Mouse (Mus musculus) small intestine, adult 2 months (tissue): ENCODE data around the gene Cped1.

Source experiments
- CTCF ChIP-seq: fragments of 200-500 bp; IDR thresholded peaks from 2 replicates; pipeline ENCODE4 v1.5.1; 2012; ENCODE audit warnings: low read depth, mild to moderate bottlenecking, control low read depth, inconsistent platforms, low read length, moderate library complexity, mixed read lengths; ENCODE audit not compliant: insufficient replicate concordance, insufficient read length; ENCODE audit errors: extremely low read depth
- POLR2A ChIP-seq: fragments of 200-500 bp; IDR thresholded peaks from 2 replicates; pipeline ENCODE4 v1.6.1; 2012; ENCODE audit warnings: low read depth, mild to moderate bottlenecking, control low read depth, inconsistent platforms, low read length, moderate library complexity

DNA sequence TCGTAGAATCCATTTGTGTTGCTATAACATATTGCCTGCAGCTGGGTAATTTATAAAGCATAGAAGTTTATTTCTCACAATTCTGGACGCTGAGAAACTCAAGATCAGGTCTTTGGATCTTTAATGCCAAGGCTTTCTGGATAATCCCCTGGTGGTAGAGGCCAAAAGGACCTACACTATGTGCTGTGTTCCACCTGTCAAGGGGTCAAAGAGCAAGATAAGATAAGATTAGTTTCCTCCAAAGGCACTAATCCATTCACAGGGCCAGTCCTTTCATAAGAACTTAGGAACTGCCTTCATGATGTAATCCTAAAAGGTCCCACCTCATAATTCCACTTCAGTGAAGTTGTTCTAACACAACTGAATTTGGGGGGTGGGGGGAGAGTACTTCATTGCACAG lies 162.8 kb downstream of the Cped1 start:
- no peak for TF ChIP-seq POLR2A
- no peak for TF ChIP-seq CTCF
